Mouse (Mus musculus): ENCODE data around the gene Gm5294.

Gene Gm5294

DNA sequence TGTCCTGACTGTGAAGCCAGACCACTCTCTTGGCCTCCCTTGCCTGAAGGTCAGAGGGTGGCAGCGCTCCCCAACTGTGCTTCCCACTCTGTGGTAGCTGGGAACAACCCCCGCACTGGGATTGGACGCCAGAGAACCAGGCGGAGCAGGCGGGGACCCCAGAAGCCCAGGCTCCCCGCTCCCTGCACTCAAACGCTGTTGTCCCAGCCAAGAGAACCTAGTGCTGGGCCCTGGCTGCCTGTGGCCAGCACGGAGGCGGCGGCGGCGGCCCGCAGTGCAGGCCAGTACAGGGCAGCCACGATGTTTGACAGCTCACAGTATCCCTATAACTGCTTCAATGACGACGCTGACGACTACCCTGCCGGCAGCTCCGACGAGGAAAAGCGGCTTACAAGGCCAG lies at the start of gene Gm5294:
Gm5294 (plus strand) TSS at position 301 of the 400 bp plus-strand sequence.
- no peak for DNase-seq (ENCODE audit: low spot score in 2 of 2)

DNA sequence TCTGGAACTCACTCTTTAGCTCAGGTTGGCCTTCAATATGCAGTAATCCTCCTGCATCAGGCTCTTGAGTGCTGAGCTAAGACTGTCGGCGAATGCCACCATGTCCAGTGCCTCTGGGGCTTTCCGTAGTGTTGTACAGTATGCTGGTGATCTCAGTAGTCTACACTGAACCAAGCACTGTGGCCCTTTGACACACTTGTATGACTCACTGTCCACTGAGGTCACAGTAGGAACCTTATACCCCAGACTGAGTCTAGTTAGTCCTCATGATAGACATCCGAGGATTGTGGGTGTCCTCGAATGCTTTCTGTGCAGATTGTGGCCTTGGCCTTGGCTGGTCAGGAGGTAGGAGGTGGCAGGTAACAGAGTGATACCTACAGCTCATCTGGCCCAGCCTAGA lies 44.8 kb upstream of the Gm5294 start:
- DNase-seq (ENCODE audit: low spot score in 2 of 2) = no peak

DNA sequence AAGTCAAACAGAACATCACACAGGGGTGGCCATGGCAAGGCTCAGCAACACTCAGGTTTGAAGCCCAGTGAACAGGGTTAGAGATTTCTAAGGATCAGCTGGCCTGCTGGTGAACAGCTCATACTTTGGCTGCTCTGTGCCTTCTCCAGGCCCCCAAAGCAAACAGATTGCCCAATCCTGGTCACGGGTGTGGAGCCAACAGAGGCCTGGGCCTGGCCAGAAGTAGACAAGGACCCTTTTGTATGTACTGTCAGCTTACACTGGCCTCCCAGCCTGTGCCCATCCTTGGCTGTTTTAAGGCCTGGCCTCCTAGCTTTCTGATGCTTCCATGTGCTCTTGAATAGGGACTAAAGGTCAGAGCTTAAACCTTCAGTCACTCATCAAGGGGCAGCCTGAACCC lies 43.5 kb upstream of the Gm5294 start:
- DNase-seq (ENCODE audit: low spot score in 2 of 2) = peak in 1 of 2 experiments; percentile 66

- DNase-seq (ENCODE audit: low spot score in 2 of 2) = peak; percentile 37 to 39
Measured at GRCm38 (mm10) chr5:138778731-138779463, 41.0 kb upstream of the Gm5294 start.

- no peak for DNase-seq (ENCODE audit: low spot score in 2 of 2)
Measured at GRCm38 (mm10) chr5:138779655-138780054, 40.2 kb upstream of the Gm5294 start.

- no peak for DNase-seq (ENCODE audit: low spot score in 2 of 2)
Measured at GRCm38 (mm10) chr5:138782697-138783096, 37.2 kb upstream of the Gm5294 start.

DNA sequence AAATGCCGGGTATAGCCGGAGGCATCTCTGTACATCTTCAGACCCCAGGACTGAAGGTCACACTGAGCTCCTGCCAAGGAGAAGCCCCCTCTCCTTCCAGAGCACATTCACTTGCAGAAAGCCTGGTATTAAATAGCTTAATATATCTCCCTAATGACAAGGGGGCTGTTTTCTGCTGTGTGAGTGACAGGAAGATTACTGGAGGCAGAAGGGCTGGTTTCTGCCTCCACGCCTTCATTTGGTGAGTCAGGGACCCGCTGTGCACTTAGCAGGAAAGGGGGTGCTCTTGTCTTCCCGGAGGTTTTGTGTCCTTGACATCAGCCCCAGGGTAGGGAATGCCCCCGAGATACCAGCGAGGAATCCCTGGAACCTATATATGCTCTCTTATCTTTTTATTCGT lies 36.7 kb upstream of the Gm5294 start:
- peak in 1 of 2 experiments; percentile 52 for DNase-seq (ENCODE audit: low spot score in 2 of 2)

DNA sequence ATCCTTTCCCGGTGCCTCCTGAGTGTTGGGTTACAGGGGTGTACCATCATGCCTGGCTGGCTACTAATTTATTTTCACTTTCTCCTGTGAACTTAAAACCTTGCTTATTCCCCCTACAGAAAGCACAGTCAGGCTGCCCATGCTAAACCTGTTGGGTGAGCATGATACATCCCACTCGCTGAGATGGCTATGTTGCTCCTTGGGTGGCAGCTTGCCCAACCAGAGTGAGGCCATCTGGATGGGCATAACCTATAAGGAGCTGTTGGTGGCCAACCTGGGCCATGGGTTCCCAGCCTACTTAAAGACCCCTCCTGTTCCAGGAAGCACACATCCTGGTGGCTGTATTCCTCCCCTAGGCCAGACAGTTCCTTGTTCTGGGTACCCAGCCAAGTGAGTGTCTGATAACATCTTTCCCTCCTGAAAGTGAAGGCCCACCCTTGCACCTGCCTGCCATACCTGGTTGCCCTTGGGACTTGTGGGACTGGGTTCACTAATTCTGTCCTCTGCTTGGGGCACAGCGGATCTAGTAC lies 33.8 kb upstream of the Gm5294 start:
- no peak for DNase-seq (ENCODE audit: low spot score in 2 of 2)

DNA sequence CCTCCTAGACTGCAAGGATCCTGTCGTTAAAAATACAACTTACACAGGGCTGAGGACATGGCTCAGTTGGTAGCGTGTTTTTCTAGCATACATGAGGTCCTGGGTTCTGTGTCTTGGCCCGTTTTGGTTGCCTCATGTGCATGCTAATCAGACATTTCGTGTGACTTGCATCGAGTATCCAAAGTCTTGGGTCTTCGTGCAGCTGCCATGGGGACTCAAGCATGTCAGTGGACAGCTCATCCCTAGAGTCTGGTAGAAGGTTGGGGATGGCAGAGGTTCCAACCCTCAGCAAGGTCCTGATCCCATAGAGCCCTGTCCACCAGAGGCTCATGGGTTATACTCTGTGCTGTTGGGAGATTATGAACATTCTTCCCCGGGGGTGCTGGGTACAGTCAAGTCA lies 32.2 kb upstream of the Gm5294 start:
- DNase-seq (ENCODE audit: low spot score in 2 of 2) = no peak

GRCm38 (mm10) chr5:138788481-138789211 lies 31.2 kb upstream of the Gm5294 start:
- DNase-seq (ENCODE audit: low spot score in 2 of 2) = no peak

GRCm38 (mm10) chr5:138790954-138791480 lies 28.9 kb upstream of the Gm5294 start:
- no peak for DNase-seq (ENCODE audit: low spot score in 2 of 2)

GRCm38 (mm10) chr5:138801588-138802116 lies 18.2 kb upstream of the Gm5294 start:
- DNase-seq (ENCODE audit: low spot score in 2 of 2) = no peak

DNA sequence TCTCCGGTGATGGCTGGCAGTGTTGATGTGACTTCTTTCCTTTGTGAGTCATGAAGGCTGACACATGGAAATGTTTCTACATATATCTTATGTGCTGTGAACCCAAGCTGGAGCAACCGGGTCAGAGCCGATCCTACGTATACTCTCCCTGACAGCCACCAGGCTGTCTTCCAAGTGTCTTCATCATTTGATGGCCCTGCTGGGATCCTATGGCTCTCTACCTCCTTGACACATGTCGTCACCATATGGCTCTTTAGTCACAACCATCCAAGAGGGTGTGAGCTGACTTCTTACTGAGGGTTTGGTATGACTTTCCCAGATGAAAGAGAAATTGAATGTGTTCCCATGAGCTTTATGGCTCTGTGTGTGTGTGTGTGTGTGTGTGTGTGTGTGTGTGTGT lies 15.6 kb upstream of the Gm5294 start:
- DNase-seq (ENCODE audit: low spot score in 2 of 2) = no peak

DNA sequence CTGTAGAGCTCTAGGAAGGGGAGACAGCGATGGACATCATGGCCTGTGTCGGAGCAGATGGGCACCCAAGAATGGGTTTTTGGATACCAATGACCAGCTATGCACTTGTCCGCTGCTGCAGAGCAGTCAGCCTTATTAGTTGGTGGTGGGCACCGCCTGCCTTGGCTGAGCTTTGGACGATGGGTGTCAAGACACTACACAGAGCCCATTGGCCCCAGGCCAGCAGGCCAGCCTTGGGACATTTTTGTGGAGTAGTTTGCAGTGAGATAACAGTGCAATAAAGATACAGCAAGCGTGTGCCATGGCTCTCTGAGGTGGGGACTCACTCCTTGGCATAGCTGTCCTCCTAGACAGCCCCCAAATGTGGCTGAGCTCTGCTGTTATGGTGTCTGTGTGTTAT lies 10.1 kb upstream of the Gm5294 start:
- no peak for DNase-seq (ENCODE audit: low spot score in 2 of 2)

- DNase-seq (ENCODE audit: low spot score in 2 of 2) = no peak
Measured at GRCm38 (mm10) chr5:138820717-138821332, 945 bp downstream of the Gm5294 start.

DNA sequence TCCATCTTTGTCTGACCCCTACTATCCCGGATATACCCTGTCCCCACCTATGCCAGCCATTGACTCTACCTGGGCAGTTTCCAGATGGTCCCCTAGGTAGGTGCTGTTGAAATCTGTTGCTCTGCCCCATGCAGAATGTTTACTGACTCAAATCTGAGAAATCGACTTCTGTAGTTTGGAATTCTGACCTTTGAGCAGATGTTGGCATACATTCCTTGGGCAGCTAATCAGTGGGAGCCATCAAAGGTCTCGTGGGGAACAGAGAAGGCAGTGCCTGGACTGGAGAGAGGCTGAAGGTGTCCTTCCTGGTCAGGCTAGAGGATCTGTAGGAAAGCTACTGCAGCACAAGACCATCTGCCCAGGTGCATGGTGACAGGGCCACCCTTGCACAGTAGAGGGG lies 5.2 kb downstream of the Gm5294 start:
- DNase-seq (ENCODE audit: low spot score in 2 of 2) = no peak

GRCm38 (mm10) chr5:138833406-138833805 lies 13.5 kb downstream of the Gm5294 start:
- DNase-seq (ENCODE audit: low spot score in 2 of 2) = no peak

DNA sequence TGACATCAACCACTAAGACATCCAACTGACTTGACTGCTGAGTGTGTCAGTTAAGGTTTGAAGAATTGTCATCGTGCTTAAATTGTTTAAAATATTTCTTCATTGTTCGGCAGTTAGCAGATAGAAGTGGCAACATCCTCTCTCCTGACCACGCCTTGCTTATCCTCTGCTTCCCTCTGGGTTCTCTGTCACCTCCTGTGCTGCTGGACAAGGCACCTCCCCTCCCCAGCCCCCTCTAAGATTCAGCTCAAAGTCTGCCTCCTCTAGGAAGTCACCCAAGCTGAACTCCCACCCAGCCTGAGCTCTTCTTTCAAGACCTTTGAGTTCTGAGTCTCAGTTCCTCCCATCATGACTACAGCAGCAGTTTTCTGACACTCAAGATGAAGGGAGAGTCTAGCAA lies 15.0 kb downstream of the Gm5294 start:
- no peak for DNase-seq (ENCODE audit: low spot score in 2 of 2)

DNA sequence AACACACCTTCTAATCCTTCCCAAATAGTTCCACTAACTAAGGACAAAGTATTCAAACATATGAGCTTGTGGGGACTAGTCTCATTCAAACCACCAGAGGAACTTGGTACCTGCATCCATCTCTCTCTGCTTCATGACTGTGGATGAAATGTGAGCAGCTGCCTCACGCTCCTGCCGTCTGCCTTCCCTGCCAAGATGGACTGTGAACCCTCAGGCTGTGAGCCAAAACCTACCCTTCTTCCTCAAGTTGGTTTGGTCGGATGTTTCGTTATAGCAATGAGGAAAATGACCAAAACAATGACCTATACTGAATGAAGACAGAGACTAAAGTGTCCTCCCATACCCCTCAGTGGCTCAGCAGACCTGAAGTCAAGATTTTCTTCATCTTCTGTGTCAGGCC lies 21.1 kb downstream of the Gm5294 start:
- DNase-seq (ENCODE audit: low spot score in 2 of 2) = no peak

- no peak for DNase-seq (ENCODE audit: low spot score in 2 of 2)
Measured at GRCm38 (mm10) chr5:138843168-138843824, 23.4 kb downstream of the Gm5294 start.

GRCm38 (mm10) chr5:138846506-138846905 lies 26.6 kb downstream of the Gm5294 start:
- no peak for DNase-seq (ENCODE audit: low spot score in 2 of 2)

- peak; percentile 74 to 95 for DNase-seq (ENCODE audit: low spot score in 2 of 2)
Measured at GRCm38 (mm10) chr5:138848102-138848501, 28.2 kb downstream of the Gm5294 start.

Data from left cerebral cortex, adult 9 months (tissue).